Mouse (Mus musculus): ENCODE measurements around the gene Trim3. TPM values are rescaled to one million over a fixed set of nuclear protein-coding genes. Genes with fewer than 3 reads are reported as not detected.

Gene Trim3
- total and polyA plus RNA-seq, 2 experiments from 2014 or later: 18.1 to 56.5 TPM

- H3K9ac ChIP-seq (replicated peaks; ENCODE audit: low read depth, low read length): peak within 1 kb of the TSS; percentile 85
- H3K27ac ChIP-seq (ENCODE audit: low read depth): peak within 1 kb of the TSS; percentile 94
- peak within 1 kb of the TSS; percentile 92 for H3K4me2 ChIP-seq (ENCODE audit: low read depth, low read length)
- H3K27me3 ChIP-seq (ENCODE audit: control insufficient read depth, insufficient read depth, low read length): no peaks in the 10 kb centered on the region
- H3K9me3 ChIP-seq (replicated peaks; ENCODE audit: control insufficient read depth, low read length): no peaks in the 10 kb centered on the region
- H3K4me1 ChIP-seq (ENCODE audit: control insufficient read depth, insufficient read depth): peaks cover 22% of the 10 kb centered on the region
- 0% methylated on average over 2 of the region's 2 CpGs for WGBS
- no peak for ATAC-seq (ENCODE audit: insufficient read depth, low read depth)
- TF ChIP-seq CTCF (IDR thresholded peaks at IDR 0.05; ENCODE audit: low read depth) (no peak), EP300 (IDR thresholded peaks at IDR 0.05; ENCODE audit: low read depth) (no peak)
- peaks cover 41% of the 10 kb centered on the region for H3K36me3 ChIP-seq (replicated peaks; ENCODE audit: control insufficient read depth, insufficient read depth, low read length)
- peak within 1 kb of the TSS; percentile 84 for H3K4me3 ChIP-seq (ENCODE audit: low read depth, low read length)
- no peak for DNase-seq (ENCODE audit: low spot score)
Observed at GRCm38 (mm10) chr7:105639756-105640155, 6.4 kb upstream of the Trim3 start, which contains the start of gene Timm10b. Gene Timm10b (plus strand): TSS chr7:105640056.

- ATAC-seq (ENCODE audit: insufficient read depth, low read depth) (no peak), DNase-seq (ENCODE audit: low spot score) (no peak)
- no peak for TF ChIP-seq CTCF (IDR thresholded peaks at IDR 0.05; ENCODE audit: low read depth)
- no peak for TF ChIP-seq EP300 (IDR thresholded peaks at IDR 0.05; ENCODE audit: low read depth)
- Histone ChIP-seq H3K27me3 (ENCODE audit: control insufficient read depth, insufficient read depth, low read length) (no peaks in the 10 kb centered on the region), H3K27ac (ENCODE audit: low read depth) (peak overlapping the region; percentile 74), H3K4me3 (ENCODE audit: low read depth, low read length) (peak overlapping the region; percentile 84), H3K9ac (replicated peaks; ENCODE audit: low read depth, low read length) (peak overlapping the region; percentile 85), H3K9me3 (replicated peaks; ENCODE audit: control insufficient read depth, low read length) (no peaks in the 10 kb centered on the region), H3K4me1 (ENCODE audit: control insufficient read depth, insufficient read depth) (peaks cover 25% of the 10 kb centered on the region), H3K36me3 (replicated peaks; ENCODE audit: control insufficient read depth, insufficient read depth, low read length) (peaks cover 41% of the 10 kb centered on the region), H3K4me2 (ENCODE audit: low read depth, low read length) (peak overlapping the region; percentile 92)
- 41% methylated on average over 9 of the region's 9 CpGs for WGBS
Observed at GRCm38 (mm10) chr7:105639304-105639703, 5.9 kb upstream of the Trim3 start.

GRCm38 (mm10) chr7:105638776-105639175 is 5.4 kb upstream of the Trim3 start:
- peaks cover 31% of the 10 kb centered on the region for H3K4me1 ChIP-seq (ENCODE audit: control insufficient read depth, insufficient read depth)
- peak overlapping the region; percentile 92; the same call in 1 of the 2 replicates for H3K4me2 ChIP-seq (ENCODE audit: low read depth, low read length)
- TF ChIP-seq EP300 (IDR thresholded peaks at IDR 0.05; ENCODE audit: low read depth): no peak
- no peak for TF ChIP-seq CTCF (IDR thresholded peaks at IDR 0.05; ENCODE audit: low read depth)
- H3K27me3 ChIP-seq (ENCODE audit: control insufficient read depth, insufficient read depth, low read length): no peaks in the 10 kb centered on the region
- H3K36me3 ChIP-seq (replicated peaks; ENCODE audit: control insufficient read depth, insufficient read depth, low read length): peaks cover 40% of the 10 kb centered on the region
- WGBS: 84% methylated on average over 6 of the region's 6 CpGs
- ATAC-seq (ENCODE audit: insufficient read depth, low read depth): no peak
- H3K9me3 ChIP-seq (replicated peaks; ENCODE audit: control insufficient read depth, low read length): no peaks in the 10 kb centered on the region
- H3K4me3 ChIP-seq (ENCODE audit: low read depth, low read length): no peak overlapping the region
- DNase-seq (ENCODE audit: low spot score): no peak
- H3K9ac ChIP-seq (replicated peaks; ENCODE audit: low read depth, low read length): no peak overlapping the region
- 0 out of 2 replicates have a peak overlapping the region, but pooled peaks have one; percentile 74 for H3K27ac ChIP-seq (ENCODE audit: low read depth)

- Histone ChIP-seq H3K4me1 (ENCODE audit: control insufficient read depth, insufficient read depth) (peaks cover 30% of the 10 kb centered on the region), H3K27ac (ENCODE audit: low read depth) (no peak overlapping the region), H3K4me3 (ENCODE audit: low read depth, low read length) (no peak overlapping the region), H3K9ac (replicated peaks; ENCODE audit: low read depth, low read length) (no peak overlapping the region), H3K9me3 (replicated peaks; ENCODE audit: control insufficient read depth, low read length) (no peaks in the 10 kb centered on the region), H3K27me3 (ENCODE audit: control insufficient read depth, insufficient read depth, low read length) (no peaks in the 10 kb centered on the region), H3K36me3 (replicated peaks; ENCODE audit: control insufficient read depth, insufficient read depth, low read length) (peaks cover 24% of the 10 kb centered on the region), H3K4me2 (ENCODE audit: low read depth, low read length) (no peak overlapping the region)
- 79% methylated on average over 2 of the region's 2 CpGs for WGBS
- ATAC-seq (ENCODE audit: insufficient read depth, low read depth) (no peak), DNase-seq (ENCODE audit: low spot score) (no peak)
- no peak for TF ChIP-seq EP300 (IDR thresholded peaks at IDR 0.05; ENCODE audit: low read depth)
- no peak for TF ChIP-seq CTCF (IDR thresholded peaks at IDR 0.05; ENCODE audit: low read depth)
Observed at GRCm38 (mm10) chr7:105635726-105636125, 2.4 kb upstream of the Trim3 start.

GRCm38 (mm10) chr7:105634272-105634920 is 1.0 kb upstream of the Trim3 start:
- DNase-seq (ENCODE audit: low spot score) (no peak), ATAC-seq (ENCODE audit: insufficient read depth, low read depth) (no peak)
- no peaks in the 10 kb centered on the region for H3K27me3 ChIP-seq (ENCODE audit: control insufficient read depth, insufficient read depth, low read length)
- peaks cover 24% of the 10 kb centered on the region for H3K36me3 ChIP-seq (replicated peaks; ENCODE audit: control insufficient read depth, insufficient read depth, low read length)
- no peaks in the 10 kb centered on the region for H3K9me3 ChIP-seq (replicated peaks; ENCODE audit: control insufficient read depth, low read length)
- peaks cover 31% of the 10 kb centered on the region for H3K4me1 ChIP-seq (ENCODE audit: control insufficient read depth, insufficient read depth)
- no peak overlapping the region for H3K27ac ChIP-seq (ENCODE audit: low read depth)
- WGBS: 48% methylated on average over 9 of the region's 9 CpGs
- TF ChIP-seq EP300 (IDR thresholded peaks at IDR 0.05; ENCODE audit: low read depth): no peak
- no peak for TF ChIP-seq CTCF (IDR thresholded peaks at IDR 0.05; ENCODE audit: low read depth)
- 0 out of 2 replicates have a peak overlapping the region, but pooled peaks have one; percentile 72 for H3K4me3 ChIP-seq (ENCODE audit: low read depth, low read length)
- H3K4me2 ChIP-seq (ENCODE audit: low read depth, low read length): peak overlapping the region; percentile 80
- H3K9ac ChIP-seq (replicated peaks; ENCODE audit: low read depth, low read length): 0 out of 2 replicates have a peak overlapping the region, but pooled peaks have one; percentile 74

All from heart, postnatal 0 days (tissue).